Mouse (Mus musculus) olfactory bulb, adult 2 months (tissue): ENCODE results near the gene Itpkb.

Experiments used
- CTCF ChIP-seq: fragments of 200-500 bp; IDR thresholded peaks from 2 replicates; pipeline ENCODE4 v1.5.1; 2012; ENCODE audit warnings: low read depth, mild to moderate bottlenecking, low read length, moderate library complexity; ENCODE audit not compliant: insufficient read depth
- POLR2A ChIP-seq: fragments of 200-500 bp; IDR thresholded peaks from 2 replicates; pipeline ENCODE4 v1.6.1; 2012; ENCODE audit warnings: mild to moderate bottlenecking, low read depth, low read length, moderate library complexity; ENCODE audit not compliant: insufficient read depth

GRCm38 (mm10) chr1:180390321-180390731 lies 60.0 kb downstream of the Itpkb start:
- TF ChIP-seq CTCF, result no peak
- no peak for TF ChIP-seq POLR2A
